ENCODE assay signal across 13 mouse cellular contexts in the genomic region with DNA sequence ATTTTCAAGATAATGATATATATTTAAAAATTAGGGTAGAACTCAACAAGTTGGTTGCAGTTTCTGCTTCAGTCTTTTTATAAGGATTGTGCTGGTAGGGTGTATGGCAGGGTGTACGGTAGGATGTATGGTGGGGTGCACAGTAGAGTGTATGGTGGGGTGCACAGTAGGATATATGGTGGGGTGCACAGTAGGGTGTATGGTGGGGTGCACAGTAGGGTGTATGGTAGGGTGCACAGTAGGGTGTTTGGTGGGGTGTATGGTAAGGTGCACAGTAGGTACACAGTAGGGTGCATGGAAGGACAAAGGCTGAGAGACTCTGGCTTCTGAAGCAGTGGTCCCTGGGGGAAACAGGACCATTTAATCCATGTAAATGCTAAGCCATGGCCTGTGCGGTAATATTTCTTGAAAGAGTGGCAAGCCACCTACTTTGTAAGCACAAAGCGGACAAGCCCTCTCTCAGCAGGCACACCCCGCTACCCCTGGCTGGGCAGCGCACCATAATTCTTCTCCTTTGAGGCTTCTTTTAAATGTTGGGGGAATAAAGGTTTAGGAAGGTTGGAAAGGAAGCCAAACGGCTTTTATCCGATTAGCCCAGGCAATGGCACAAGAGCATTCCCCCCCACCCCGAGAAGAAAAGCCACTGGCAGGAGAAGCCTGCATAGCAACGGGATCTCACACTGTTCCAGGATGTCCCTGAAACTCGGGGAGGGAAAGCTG. TPM values are rescaled to one million over a fixed set of nuclear protein-coding genes. Genes with fewer than 3 reads are reported as not detected.
DNase-seq lines count a peak whose midpoint lies in the region; ATAC-seq and TF ChIP-seq lines count a peak whose summit lies in the region.
"Had no signal": no experiment of that assay in that cellular context is flagged by ENCODE, and none has a peak within 500 bp of the region (broad histone marks: within the 10 kb centered on the region; RNA-seq: fewer than 3 reads in every experiment).

No protein-coding gene starts in this region.

- no peak overlapping the region for H3K9ac ChIP-seq in kidney, postnatal 0 days (ENCODE audit: low read depth, low read length)
- peak overlapping the region; percentile 17; the same call in 1 of the 2 replicates for H3K9ac ChIP-seq in midbrain, embryonic 11.5 days (ENCODE audit: low read length)
- H3K9ac ChIP-seq: embryonic facial prominence, embryonic 15.5 days; liver, embryonic 13.5 days had no signal

- WGBS in kidney, postnatal 0 days = 23% methylated on average over 10 of the region's 10 CpGs
- WGBS in hindbrain, embryonic 10.5 days = 24% methylated on average over 10 of the region's 10 CpGs
- WGBS in midbrain, embryonic 11.5 days = 12% methylated on average over 9 of the region's 10 CpGs

- H3K4me3 ChIP-seq in kidney, postnatal 0 days (replicated peaks; ENCODE audit: low read depth, low read length) = no peak overlapping the region
- no peak overlapping the region for H3K4me3 ChIP-seq in hindbrain, embryonic 10.5 days
- H3K4me3 ChIP-seq in midbrain, embryonic 11.5 days (ENCODE audit: low read depth, low read length) = no peak overlapping the region
- H3K4me3 ChIP-seq: embryonic facial prominence, embryonic 15.5 days; liver, embryonic 13.5 days had no signal

- H3K27me3 ChIP-seq in kidney, postnatal 0 days (ENCODE audit: insufficient read depth, low read length) = no peaks in the 10 kb centered on the region
- no peaks in the 10 kb centered on the region for H3K27me3 ChIP-seq in hindbrain, embryonic 10.5 days (ENCODE audit: insufficient read depth, poor library complexity, severe bottlenecking)
- H3K27me3 ChIP-seq in midbrain, embryonic 11.5 days (ENCODE audit: control insufficient read depth, insufficient read depth, low read length) = peaks cover 2% of the 10 kb centered on the region; the same call in 1 of the 2 replicates
- H3K27me3 ChIP-seq: embryonic facial prominence, embryonic 15.5 days; liver, embryonic 13.5 days had no signal

- no peaks in the 10 kb centered on the region for H3K36me3 ChIP-seq in kidney, postnatal 0 days (ENCODE audit: insufficient read depth, low read length)
- no peaks in the 10 kb centered on the region for H3K36me3 ChIP-seq in hindbrain, embryonic 10.5 days
- H3K36me3 ChIP-seq in midbrain, embryonic 11.5 days (ENCODE audit: control insufficient read depth, insufficient read depth, low read length) = no peaks in the 10 kb centered on the region
- H3K36me3 ChIP-seq: embryonic facial prominence, embryonic 15.5 days; liver, embryonic 13.5 days had no signal

- ATAC-seq in kidney, postnatal 0 days (replicated peaks; ENCODE audit: low FRiP score, low read depth) = peak; percentile 50; the same call in 1 of the 2 replicates
- ATAC-seq in midbrain, embryonic 11.5 days (ENCODE audit: low FRiP score) = peak; percentile 81
- no peak for ATAC-seq in activated CD4-positive, CD25-positive, alpha-beta regulatory T cell, adult 4 months

- peak overlapping the region; percentile 1; the same call in 1 of the 2 replicates for H3K27ac ChIP-seq in kidney, postnatal 0 days
- peak overlapping the region; percentile 62; the same call in 1 of the 2 replicates for H3K27ac ChIP-seq in hindbrain, embryonic 10.5 days
- no peak overlapping the region; the same call in 1 of the 2 replicates for H3K27ac ChIP-seq in midbrain, embryonic 11.5 days (ENCODE audit: low read depth, low read length)
- H3K27ac ChIP-seq: embryonic facial prominence, embryonic 15.5 days; liver, embryonic 13.5 days had no signal

- H3K9me3 ChIP-seq in kidney, postnatal 0 days (replicated peaks; ENCODE audit: low read length) = no peaks in the 10 kb centered on the region
- H3K9me3 ChIP-seq in hindbrain, embryonic 10.5 days = peaks cover 8% of the 10 kb centered on the region; the same call in 1 of the 2 replicates
- no peaks in the 10 kb centered on the region for H3K9me3 ChIP-seq in midbrain, embryonic 11.5 days (ENCODE audit: control insufficient read depth, low read length)
- H3K9me3 ChIP-seq: embryonic facial prominence, embryonic 15.5 days; liver, embryonic 13.5 days had no signal

- H3K4me1 ChIP-seq in kidney, postnatal 0 days (replicated peaks; ENCODE audit: insufficient read depth, low read length) = no peaks in the 10 kb centered on the region
- H3K4me1 ChIP-seq in hindbrain, embryonic 10.5 days (replicated peaks) = peaks cover 23% of the 10 kb centered on the region
- H3K4me1 ChIP-seq in midbrain, embryonic 11.5 days (ENCODE audit: control insufficient read depth, insufficient read depth, low read length) = peaks cover 10% of the 10 kb centered on the region
- H3K4me1 ChIP-seq: embryonic facial prominence, embryonic 15.5 days; liver, embryonic 13.5 days had no signal

- no peak for TF ChIP-seq CTCF in kidney, postnatal 0 days (IDR thresholded peaks at IDR 0.05; ENCODE audit: low read depth)

- no peak overlapping the region for H3K4me2 ChIP-seq in kidney, postnatal 0 days (ENCODE audit: low read length)
- no peak overlapping the region for H3K4me2 ChIP-seq in midbrain, embryonic 11.5 days
- H3K4me2 ChIP-seq: embryonic facial prominence, embryonic 15.5 days; heart, embryonic 11.5 days; liver, embryonic 13.5 days had no signal

- peak; percentile 63 for DNase-seq in kidney, postnatal 0 days (ENCODE audit: low spot score)
- no peak for DNase-seq in kidney, postnatal 10 days
- no peak for DNase-seq in hindbrain, embryonic 10.5 days (ENCODE audit: low spot score)
- DNase-seq in midbrain, embryonic 11.5 days (ENCODE audit: low spot score, missing footprints) = peak; percentile 91
- DNase-seq in urinary bladder, postnatal 36 days (ENCODE audit: low spot score in 2 of 2) = no peak
- no peak for DNase-seq in right cerebral cortex, adult 2 months (ENCODE audit: low spot score in 2 of 2)
- DNase-seq: cerebellum, adult 9-10 months; liver, embryonic 13.5 days; lung, postnatal 36 days; right cerebral cortex, postnatal 4 days had no signal

RNA-seq across cellular contexts. Expression of a gene that starts 25.3 kb away (rescaled TPM):
- 0.04 TPM in 2 replicates for polyA plus RNA-seq in kidney, postnatal 0 days (2015; fragmentation: Nextera tagmentation; extraction: Ambion mirVana)
- 2.9 and 8.4 TPM in 2 replicates for polyA plus RNA-seq in hindbrain, embryonic 10.5 days (2016; fragmentation: Nextera tagmentation; extraction: Ambion mirVana)
- 4.4 and 4.7 TPM in 2 replicates for polyA plus RNA-seq in midbrain, embryonic 11.5 days (2014; fragmentation: Nextera tagmentation; extraction: Ambion mirVana)
- under 1 TPM in 1 of 2 experiments, not detected in 1; 0.21 TPM for polyA plus RNA-seq in activated CD4-positive, CD25-positive, alpha-beta regulatory T cell, adult 4 months (2017; shearing (Covaris generic))
- polyA plus RNA-seq: liver, embryonic 13.5 days had no signal

Comparison
In these comparisons a context has a peak if more than half of its experiments do, and no peak if none do; other contexts are left out.
1. DNase-seq: peak in kidney, postnatal 0 days (single experiment) and midbrain, embryonic 11.5 days (single experiment); none in kidney, postnatal 10 days (single experiment), hindbrain, embryonic 10.5 days (single experiment), urinary bladder, postnatal 36 days (0 of 2) and right cerebral cortex, adult 2 months (0 of 2).